Mouse (Mus musculus) intestine, embryonic 14.5 days (tissue): Measurements from ENCODE around the gene Podxl2. TPM values are rescaled to one million over a fixed set of nuclear protein-coding genes. Genes with fewer than 3 reads are reported as not detected.

Experiments
- ATAC-seq: fragments of 200-750 bp; cut with Nextera tagmentation; replicated peaks from 2 replicates; pipeline ENCODE4 v1.8.0; 2017; ENCODE audit warnings: low read depth, moderate number of reproducible peaks, moderate TSS enrichment, moderate library complexity; ENCODE audit not compliant: low FRiP score, low TSS enrichment
- DNase-seq: peaks from one replicate; pipeline ENCODE4 v3.0.0-alpha.2; 2018; ENCODE audit warnings: low spot score
- H3K27ac ChIP-seq: fragments of 300-500 bp; sonication (generic); 2 replicates; pipeline ENCODE4 v1.5.1; 2014; ENCODE audit warnings: low read depth, mild to moderate bottlenecking, control low read depth
- H3K27me3 ChIP-seq: fragments of 300-500 bp; sonication (generic); replicated peaks from 2 replicates; pipeline ENCODE4 v1.6.1; 2014; ENCODE audit warnings: low read length, control low read depth; ENCODE audit not compliant: control insufficient read depth, insufficient read depth
- H3K36me3 ChIP-seq: fragments of 300-500 bp; sonication (generic); 2 replicates; pipeline ENCODE4 v1.6.1; 2014; ENCODE audit warnings: low read length, control low read depth; ENCODE audit not compliant: control insufficient read depth, insufficient read depth
- H3K4me1 ChIP-seq: fragments of 300-500 bp; sonication (generic); replicated peaks from 2 replicates; pipeline ENCODE4 v1.6.1; 2014; ENCODE audit warnings: low read length, control low read depth, mixed read lengths; ENCODE audit not compliant: control insufficient read depth, insufficient read depth
- H3K4me2 ChIP-seq: fragments of 300-500 bp; sonication (generic); 2 replicates; pipeline ENCODE4 v1.6.1; 2014; ENCODE audit warnings: low read length
- H3K4me3 ChIP-seq: fragments of 300-500 bp; sonication (generic); 2 replicates; pipeline ENCODE4 v1.5.1; 2014; ENCODE audit warnings: low read depth, low read length, control low read depth, mixed read lengths
- H3K9ac ChIP-seq: fragments of 300-500 bp; sonication (generic); 2 replicates; pipeline ENCODE4 v1.6.1; 2014; ENCODE audit warnings: mild to moderate bottlenecking, low read length
- H3K9me3 ChIP-seq: fragments of 300-500 bp; sonication (generic); 2 replicates; pipeline ENCODE4 v1.6.1; 2016; ENCODE audit warnings: low read length, control low read depth; ENCODE audit not compliant: control insufficient read depth
- WGBS: fragments of 180-500 bp; shearing (Covaris S2); extraction: QIAGEN DNeasy Blood & Tissue Kit; methylation state at CpG from one replicate; pipeline ENCODE4 v1.1.7; 2014; 5-methylcytosine and 5-hydroxymethylcytosine counted together
- polyA plus RNA-seq: library from polyadenylated mRNA; unstranded; fragments of >200 nt; fragmentation: Nextera tagmentation; extraction: Ambion mirVana; gene quantifications from 2 replicates; pipeline ENCODE4 v1.2.1, GENCODE M21; 2014

The Podxl2 gene
- polyA plus RNA-seq, 1 experiment from 2014 or later, result 68.0 TPM

DNA sequence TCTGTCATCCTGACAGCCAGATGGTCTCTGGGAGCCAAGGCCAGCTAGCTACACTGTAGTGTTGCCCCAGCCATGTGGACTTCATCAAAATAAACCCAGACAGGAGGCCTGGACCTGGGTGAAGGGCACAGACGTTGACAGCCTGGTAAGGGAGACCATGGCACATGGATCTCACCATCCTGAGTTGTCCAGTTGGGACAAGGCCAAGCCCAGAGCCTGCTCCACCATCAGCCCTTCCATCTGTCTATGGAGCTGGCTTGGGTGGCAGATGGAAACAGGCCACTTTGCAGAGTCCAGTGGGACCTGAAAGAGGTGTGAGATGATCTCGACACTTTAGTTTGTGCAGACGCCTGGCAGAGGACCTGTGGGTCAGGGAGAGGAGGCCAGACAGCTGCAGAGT is 74.1 kb downstream of the Podxl2 start:
- Histone ChIP-seq H3K36me3 (no peaks in the 10 kb centered on the region), H3K4me3 (no peak overlapping the region), H3K9me3 (no peaks in the 10 kb centered on the region), H3K27me3 (no peaks in the 10 kb centered on the region), H3K27ac (no peak overlapping the region), H3K4me2 (no peak overlapping the region), H3K9ac (no peak overlapping the region), H3K4me1 (peaks cover 6% of the 10 kb centered on the region; the same call in 1 of the 2 replicates)
- 22% methylated on average over 3 of the region's 3 CpGs for WGBS
- no peak for DNase-seq
- no peak for ATAC-seq

DNA sequence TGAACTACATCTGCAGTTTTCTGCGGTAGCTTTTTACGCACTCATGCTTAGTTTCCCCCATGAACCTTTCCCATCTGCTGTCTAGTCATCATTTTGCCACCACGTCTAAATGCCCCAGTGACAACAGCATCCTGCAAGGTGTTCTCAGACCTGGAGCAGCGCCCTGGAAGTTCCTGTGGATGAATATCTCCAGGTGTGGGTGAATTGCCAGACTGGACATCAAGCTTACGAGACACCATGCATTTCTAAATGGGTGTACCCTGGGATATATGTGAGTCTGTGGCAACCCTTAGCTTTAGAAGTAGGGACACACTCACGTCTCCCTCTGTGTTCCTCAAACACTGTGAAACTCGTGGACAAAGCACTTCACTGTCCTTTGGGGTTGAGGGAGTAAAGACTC is 74.7 kb downstream of the Podxl2 start:
- no peaks in the 10 kb centered on the region for H3K36me3 ChIP-seq
- WGBS, result 79% methylated on average over 7 of the region's 7 CpGs
- H3K4me1 ChIP-seq, result peaks cover 6% of the 10 kb centered on the region; the same call in 1 of the 2 replicates
- H3K27ac ChIP-seq, result no peak overlapping the region
- DNase-seq (no peak), ATAC-seq (no peak)
- H3K9ac ChIP-seq, result no peak overlapping the region
- H3K4me2 ChIP-seq, result no peak overlapping the region
- no peak overlapping the region for H3K4me3 ChIP-seq
- no peaks in the 10 kb centered on the region for H3K27me3 ChIP-seq
- H3K9me3 ChIP-seq, result no peaks in the 10 kb centered on the region

DNA sequence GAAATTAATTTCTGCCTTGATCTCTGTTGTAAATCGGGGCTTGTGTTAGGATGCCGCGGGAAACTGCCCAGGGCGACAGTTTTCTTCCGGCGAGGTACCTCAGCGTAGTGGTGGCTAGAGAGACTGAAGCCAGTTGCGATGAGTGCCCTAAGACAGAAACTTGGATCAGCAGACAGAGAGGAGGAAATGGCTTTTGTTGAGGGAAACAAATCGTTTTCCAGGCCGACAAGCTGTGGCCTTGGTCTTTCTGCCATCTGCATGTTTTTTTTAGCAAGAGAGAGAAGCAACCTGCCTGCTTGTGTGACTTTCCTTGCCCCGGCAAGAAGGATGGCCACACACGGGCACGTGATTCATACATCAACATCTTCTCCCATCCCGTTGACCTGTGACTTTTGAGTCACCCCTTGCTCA is 80.3 kb downstream of the Podxl2 start:
- Histone ChIP-seq H3K9me3 (no peaks in the 10 kb centered on the region), H3K4me1 (peaks cover 22% of the 10 kb centered on the region; the same call in 1 of the 2 replicates), H3K9ac (no peak overlapping the region), H3K36me3 (no peaks in the 10 kb centered on the region), H3K4me3 (no peak overlapping the region), H3K4me2 (no peak overlapping the region), H3K27me3 (no peaks in the 10 kb centered on the region), H3K27ac (no peak overlapping the region)
- ATAC-seq, result no peak
- no peak for DNase-seq
- 65% methylated on average over 14 of the region's 14 CpGs for WGBS

DNA sequence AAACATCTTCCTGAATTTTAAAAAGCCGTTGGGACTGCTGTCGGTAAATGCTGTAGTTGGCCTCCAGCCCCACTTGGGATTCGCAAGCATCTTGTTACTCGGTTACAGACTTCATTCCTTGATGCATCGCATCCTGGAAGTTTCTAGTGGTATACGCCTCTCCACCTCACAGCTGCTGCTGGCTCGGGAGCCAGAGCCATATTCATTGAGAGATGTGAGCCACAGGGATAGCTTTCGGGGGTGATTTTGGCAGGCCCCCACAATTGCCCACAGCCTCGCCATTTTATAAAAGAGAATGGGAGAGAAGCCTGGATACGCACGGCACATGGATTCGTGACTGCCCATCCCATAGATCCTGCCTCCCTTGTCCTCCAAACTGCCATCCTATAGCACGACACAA is 81.0 kb downstream of the Podxl2 start:
- no peaks in the 10 kb centered on the region for H3K27me3 ChIP-seq
- H3K9me3 ChIP-seq, result no peaks in the 10 kb centered on the region
- DNase-seq, result no peak
- H3K9ac ChIP-seq, result no peak overlapping the region
- peaks cover 27% of the 10 kb centered on the region for H3K4me1 ChIP-seq
- no peak overlapping the region for H3K4me2 ChIP-seq
- H3K4me3 ChIP-seq, result no peak overlapping the region
- ATAC-seq, result no peak
- no peak overlapping the region; the same call in 1 of the 2 replicates for H3K27ac ChIP-seq
- WGBS, result 75% methylated on average over 13 of the region's 13 CpGs
- H3K36me3 ChIP-seq, result no peaks in the 10 kb centered on the region

DNA sequence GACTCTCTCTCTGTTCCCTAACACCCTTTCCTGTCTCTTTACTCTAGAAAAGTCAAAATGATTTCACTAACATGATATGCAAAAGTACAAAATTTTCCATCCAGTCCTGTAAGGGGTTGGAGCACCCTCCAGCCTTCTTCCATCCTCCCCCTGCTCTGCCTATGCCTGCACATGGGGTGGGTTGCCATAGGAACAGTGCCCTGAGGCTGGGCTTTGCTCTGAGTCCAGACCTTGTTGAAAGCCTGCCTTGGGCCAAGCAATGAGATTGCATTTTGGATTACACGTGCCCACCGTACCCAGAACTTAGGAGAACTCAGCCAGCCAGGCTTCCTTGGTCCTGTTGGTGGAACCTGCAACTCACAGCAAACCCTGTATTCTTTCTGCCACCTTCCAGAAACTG is 81.6 kb downstream of the Podxl2 start:
- Histone ChIP-seq H3K4me2 (no peak overlapping the region), H3K9ac (no peak overlapping the region), H3K27ac (no peak overlapping the region; the same call in 1 of the 2 replicates), H3K4me3 (no peak overlapping the region), H3K4me1 (peaks cover 29% of the 10 kb centered on the region), H3K9me3 (no peaks in the 10 kb centered on the region), H3K27me3 (no peaks in the 10 kb centered on the region), H3K36me3 (no peaks in the 10 kb centered on the region)
- 54% methylated on average over 2 of the region's 2 CpGs for WGBS
- ATAC-seq (no peak), DNase-seq (no peak)

Other genes with a start within 250 kb of the Podxl2 start
- gene Kbtbd12, start 237.1 kb downstream of the Podxl2 start, polyA plus RNA-seq, result 0.26 TPM in 1 of 2 replicates, not detected in the other
- gene Mgll, start 150.6 kb downstream of the Podxl2 start, polyA plus RNA-seq, result 88.3 and 94.2 TPM in 2 replicates
- 21.8 and 23.0 TPM in 2 replicates for gene Abtb1, start 33.1 kb downstream of the Podxl2 start, polyA plus RNA-seq
- gene Mcm2, start 23.7 kb upstream of the Podxl2 start, polyA plus RNA-seq, result 139 and 152 TPM in 2 replicates
- 54.0 and 59.6 TPM in 2 replicates for gene Tpra1, start 27.2 kb upstream of the Podxl2 start, polyA plus RNA-seq